Mouse (Mus musculus) embryonic facial prominence, embryonic 10.5 days (tissue): Measurements from ENCODE around the gene Ipp. TPM values are rescaled to one million over a fixed set of nuclear protein-coding genes. Genes with fewer than 3 reads are reported as not detected.

ENCODE experiments used
- DNase-seq: peaks from one replicate; pipeline ENCODE4 v3.0.0-alpha.2; 2017; ENCODE audit warnings: low spot score
- H3K27ac ChIP-seq: fragments of 300-500 bp; sonication (generic); replicated peaks from 2 replicates; pipeline ENCODE4 v1.5.1; 2016; ENCODE audit warnings: mild to moderate bottlenecking
- H3K27me3 ChIP-seq: fragments of 300-500 bp; sonication (generic); replicated peaks from 2 replicates; pipeline ENCODE4 v1.6.1; 2016; ENCODE audit warnings: low read depth, mild to moderate bottlenecking; ENCODE audit not compliant: poor library complexity, severe bottlenecking
- H3K36me3 ChIP-seq: fragments of 300-500 bp; sonication (generic); replicated peaks from 2 replicates; pipeline ENCODE4 v1.6.1; 2016; ENCODE audit warnings: mild to moderate bottlenecking, moderate library complexity
- H3K4me1 ChIP-seq: fragments of 300-500 bp; sonication (generic); 2 replicates; pipeline ENCODE4 v1.6.1; 2016
- H3K4me3 ChIP-seq: fragments of 300-500 bp; sonication (generic); 2 replicates; pipeline ENCODE4 v1.5.1; 2016; ENCODE audit warnings: mild to moderate bottlenecking, moderate library complexity
- H3K9me3 ChIP-seq: fragments of 300-500 bp; sonication (generic); 2 replicates; pipeline ENCODE4 v1.6.1; 2016; ENCODE audit warnings: mild to moderate bottlenecking
- WGBS: fragments of 180-500 bp; shearing (Covaris S2); methylation state at CpG from one replicate; pipeline ENCODE4 v1.1.7; 2016; 5-methylcytosine and 5-hydroxymethylcytosine counted together
- polyA plus RNA-seq: library from polyadenylated mRNA; unstranded; fragments of >200 nt; fragmentation: Nextera tagmentation; extraction: Ambion mirVana; gene quantifications from 2 replicates; pipeline ENCODE4 v1.2.1, GENCODE M21; 2016

Gene Ipp
- polyA plus RNA-seq, 1 experiment from 2014 or later = 19.1 TPM

- H3K27ac ChIP-seq = peak overlapping the region; percentile 93
- WGBS = 25% methylated on average over 11 of the region's 11 CpGs
- H3K36me3 ChIP-seq = peaks cover 11% of the 10 kb centered on the region; the same call in 1 of the 2 replicates
- H3K9me3 ChIP-seq = no peaks in the 10 kb centered on the region
- no peaks in the 10 kb centered on the region for H3K27me3 ChIP-seq
- peak overlapping the region; percentile 76 for H3K4me3 ChIP-seq
- H3K4me1 ChIP-seq = peaks cover 12% of the 10 kb centered on the region
- DNase-seq = no peak
Measured at GRCm38 (mm10) chr4:116506886-116507424, 394 bp upstream of the Ipp start.

- 59% methylated on average over 2 of the region's 2 CpGs for WGBS
- Histone ChIP-seq H3K27ac (no peak overlapping the region), H3K9me3 (no peaks in the 10 kb centered on the region), H3K4me1 (no peaks in the 10 kb centered on the region), H3K27me3 (no peaks in the 10 kb centered on the region), H3K4me3 (no peak overlapping the region), H3K36me3 (peaks cover 39% of the 10 kb centered on the region)
- DNase-seq = no peak
Measured at GRCm38 (mm10) chr4:116531109-116531508, 23.8 kb downstream of the Ipp start.

- Histone ChIP-seq H3K27ac (no peak overlapping the region), H3K4me1 (no peaks in the 10 kb centered on the region), H3K36me3 (peaks cover 34% of the 10 kb centered on the region), H3K9me3 (no peaks in the 10 kb centered on the region), H3K27me3 (no peaks in the 10 kb centered on the region), H3K4me3 (no peak overlapping the region)
- DNase-seq = no peak
Measured at GRCm38 (mm10) chr4:116536351-116536750, 29.0 kb downstream of the Ipp start.

GRCm38 (mm10) chr4:116537737-116538136, 30.4 kb downstream of the Ipp start:
- no peaks in the 10 kb centered on the region for H3K9me3 ChIP-seq
- WGBS = 88% methylated on average over 3 of the region's 3 CpGs
- peaks cover 32% of the 10 kb centered on the region for H3K36me3 ChIP-seq
- no peak overlapping the region for H3K4me3 ChIP-seq
- H3K27me3 ChIP-seq = no peaks in the 10 kb centered on the region
- no peak overlapping the region for H3K27ac ChIP-seq
- no peak for DNase-seq
- H3K4me1 ChIP-seq = no peaks in the 10 kb centered on the region

- H3K4me3 ChIP-seq = no peak overlapping the region
- 88% methylated on average over 1 of the region's 1 CpGs for WGBS
- no peaks in the 10 kb centered on the region for H3K4me1 ChIP-seq
- no peaks in the 10 kb centered on the region for H3K27me3 ChIP-seq
- no peak for DNase-seq
- peaks cover 22% of the 10 kb centered on the region for H3K36me3 ChIP-seq
- H3K27ac ChIP-seq = no peak overlapping the region
- no peaks in the 10 kb centered on the region for H3K9me3 ChIP-seq
Measured at GRCm38 (mm10) chr4:116550432-116550831, 43.1 kb downstream of the Ipp start.

- Histone ChIP-seq H3K4me3 (no peak overlapping the region), H3K27ac (no peak overlapping the region), H3K36me3 (peaks cover 22% of the 10 kb centered on the region), H3K27me3 (no peaks in the 10 kb centered on the region), H3K9me3 (no peaks in the 10 kb centered on the region), H3K4me1 (peaks cover 6% of the 10 kb centered on the region; the same call in 1 of the 2 replicates)
- DNase-seq = no peak
- WGBS = 95% methylated on average over 3 of the region's 3 CpGs
Measured at GRCm38 (mm10) chr4:116553035-116553434, 45.7 kb downstream of the Ipp start.

GRCm38 (mm10) chr4:116555413-116556300, 48.3 kb downstream of the Ipp start, which contains the start of gene Tmem69:
Gene Tmem69 (minus strand): TSS chr4:116555936.
- Histone ChIP-seq H3K27ac (peak within 1 kb of the TSS; percentile 92), H3K27me3 (no peaks in the 10 kb centered on the region), H3K4me3 (peak within 1 kb of the TSS; percentile 83), H3K36me3 (peaks cover 27% of the 10 kb centered on the region), H3K4me1 (peaks cover 17% of the 10 kb centered on the region), H3K9me3 (no peaks in the 10 kb centered on the region)
- peak; percentile 81 for DNase-seq
- 5% methylated on average over 23 of the region's 23 CpGs for WGBS

GRCm38 (mm10) chr4:116556561-116557305, 49.4 kb downstream of the Ipp start:
- H3K27ac ChIP-seq = peak overlapping the region; percentile 92
- H3K4me1 ChIP-seq = peaks cover 17% of the 10 kb centered on the region
- DNase-seq = peak; percentile 93
- no peaks in the 10 kb centered on the region for H3K27me3 ChIP-seq
- H3K4me3 ChIP-seq = peak overlapping the region; percentile 83
- H3K36me3 ChIP-seq = peaks cover 36% of the 10 kb centered on the region
- no peaks in the 10 kb centered on the region for H3K9me3 ChIP-seq
- WGBS = under 1% methylated on average over 28 of the region's 28 CpGs

GRCm38 (mm10) chr4:116557306-116558121, 50.2 kb downstream of the Ipp start, which contains the start of gene Gpbp1l1:
Gene Gpbp1l1 (plus strand): TSS chr4:116557658.
- Histone ChIP-seq H3K4me3 (peak within 1 kb of the TSS; percentile 83), H3K36me3 (peaks cover 40% of the 10 kb centered on the region), H3K9me3 (no peaks in the 10 kb centered on the region), H3K27me3 (no peaks in the 10 kb centered on the region), H3K4me1 (peaks cover 17% of the 10 kb centered on the region), H3K27ac (peak within 1 kb of the TSS; percentile 92)
- peak; percentile 99 for DNase-seq
- WGBS = under 1% methylated on average over 78 of the region's 78 CpGs

GRCm38 (mm10) chr4:116558151-116558882, 51.0 kb downstream of the Ipp start:
- peak overlapping the region; percentile 83 for H3K4me3 ChIP-seq
- no peak for DNase-seq
- WGBS = 6% methylated on average over 15 of the region's 15 CpGs
- H3K27me3 ChIP-seq = no peaks in the 10 kb centered on the region
- H3K27ac ChIP-seq = peak overlapping the region; percentile 92
- peaks cover 17% of the 10 kb centered on the region for H3K4me1 ChIP-seq
- H3K36me3 ChIP-seq = peaks cover 37% of the 10 kb centered on the region
- no peaks in the 10 kb centered on the region for H3K9me3 ChIP-seq
